In the genomic region with DNA sequence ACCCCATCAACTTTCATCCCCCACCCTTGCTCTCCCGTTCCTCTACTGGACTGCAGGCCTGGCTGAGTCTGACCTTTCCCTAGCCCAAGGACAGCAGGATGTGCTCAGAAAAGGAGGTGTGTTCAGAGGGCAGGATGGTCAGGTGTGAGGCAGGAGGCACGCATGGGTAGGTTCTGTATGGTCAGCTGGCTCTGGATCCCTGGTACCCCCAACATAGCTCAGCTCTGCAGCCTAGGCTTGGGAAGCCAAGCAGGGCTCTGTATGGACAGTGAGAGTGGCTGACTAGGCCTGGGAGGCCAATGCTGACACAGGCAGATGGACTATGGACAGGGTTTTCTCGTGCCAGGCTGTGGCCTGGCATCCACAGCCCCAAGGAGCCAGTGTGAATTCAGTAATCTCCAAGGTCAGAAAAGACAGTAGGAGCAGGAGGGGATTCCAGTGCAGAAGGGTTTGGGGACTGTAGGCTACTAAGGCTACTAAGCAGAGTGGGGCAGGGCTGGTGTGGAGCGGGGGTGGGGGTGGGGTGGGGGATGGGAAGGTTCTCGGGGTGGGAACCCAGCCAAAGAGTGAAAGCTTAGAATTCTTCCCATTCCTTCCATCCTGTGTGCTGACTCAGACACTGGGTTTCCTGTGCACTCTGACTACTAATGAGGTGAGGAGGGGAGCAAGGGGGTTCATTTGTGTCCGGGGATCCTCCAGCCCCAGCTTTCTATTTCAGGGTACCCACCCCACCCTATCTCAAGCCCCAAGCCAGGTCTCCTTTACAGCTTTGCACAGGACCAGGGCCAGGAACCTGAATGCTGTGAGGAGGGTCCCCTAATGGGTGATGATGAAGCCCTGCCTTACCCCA, we compare ENCODE assay signal across 9 mouse cellular contexts. TPM values are rescaled to one million over a fixed set of nuclear protein-coding genes. Genes with fewer than 3 reads are reported as not detected.
DNase-seq lines count a peak whose midpoint lies in the region; ATAC-seq and TF ChIP-seq lines count a peak whose summit lies in the region.
"Had no signal": no experiment of that assay in that cellular context is flagged by ENCODE, and none has a peak within 500 bp of the region (broad histone marks: within the 10 kb centered on the region; RNA-seq: fewer than 3 reads in every experiment).

No protein-coding gene starts in this region.

- H3K36me3 ChIP-seq in lung, embryonic 15.5 days = no peaks in the 10 kb centered on the region
- H3K36me3 ChIP-seq in hindbrain, embryonic 12.5 days = no peaks in the 10 kb centered on the region
- H3K36me3 ChIP-seq in myocyte (ENCODE audit: control insufficient read depth, insufficient read depth) = no peaks in the 10 kb centered on the region

- H3K4me3 ChIP-seq in lung, embryonic 15.5 days = no peak overlapping the region
- no peak overlapping the region for H3K4me3 ChIP-seq in hindbrain, embryonic 12.5 days
- H3K4me3 ChIP-seq in myocyte = no peak overlapping the region

- peak overlapping the region; percentile 10; the same call in 1 of the 2 replicates for H3K4me2 ChIP-seq in lung, embryonic 15.5 days
- peak overlapping the region; percentile 8; the same call in 1 of the 2 replicates for H3K4me2 ChIP-seq in hindbrain, embryonic 12.5 days (replicated peaks)
- peak overlapping the region; percentile 79 for H3K4me2 ChIP-seq in myocyte (ENCODE audit: low read depth)

- no peaks in the 10 kb centered on the region for H3K27me3 ChIP-seq in lung, embryonic 15.5 days
- H3K27me3 ChIP-seq in hindbrain, embryonic 12.5 days = no peaks in the 10 kb centered on the region
- no peaks in the 10 kb centered on the region for H3K27me3 ChIP-seq in myocyte (ENCODE audit: control insufficient read depth, insufficient read depth, insufficient read length)

- no peak for ATAC-seq in lung, embryonic 15.5 days (ENCODE audit: borderline replicate concordance, extremely low read depth, low FRiP score, low TSS enrichment)
- 0 out of 2 replicates have a peak, but pooled peaks have one; percentile 46 for ATAC-seq in hindbrain, embryonic 12.5 days (ENCODE audit: low FRiP score)
- ATAC-seq in activated CD4-positive, CD25-positive, alpha-beta regulatory T cell, adult 4 months = no peak

- no peaks in the 10 kb centered on the region for H3K9me3 ChIP-seq in lung, embryonic 15.5 days
- no peaks in the 10 kb centered on the region for H3K9me3 ChIP-seq in hindbrain, embryonic 12.5 days (replicated peaks)

- no peak overlapping the region for H3ac ChIP-seq in myocyte (ENCODE audit: control insufficient read depth, insufficient read length)

- H3K27ac ChIP-seq in lung, embryonic 15.5 days = peak overlapping the region; percentile 51
- no peak overlapping the region for H3K27ac ChIP-seq in hindbrain, embryonic 12.5 days

- DNase-seq in adrenal gland, postnatal 10 days = peak; percentile 45
- DNase-seq in adrenal gland, postnatal 25 days = no peak
- no peak for DNase-seq in lung, postnatal 25 days (ENCODE audit: low spot score)
- no peak for DNase-seq in urinary bladder, postnatal 10 days (ENCODE audit: low spot score)
- DNase-seq: layer of hippocampus, postnatal 36 days had no signal

- no peak for TF ChIP-seq POLR2A in myocyte (IDR thresholded peaks at IDR 0.05; ENCODE audit: insufficient read length, low read depth)

- 32% methylated on average over 6 of the region's 6 CpGs for WGBS in lung, embryonic 15.5 days
- 47% methylated on average over 6 of the region's 6 CpGs for WGBS in hindbrain, embryonic 12.5 days

- H3K9ac ChIP-seq in lung, embryonic 15.5 days = no peak overlapping the region
- no peak overlapping the region for H3K9ac ChIP-seq in hindbrain, embryonic 12.5 days

- no peaks in the 10 kb centered on the region for H3K79me2 ChIP-seq in myocyte (ENCODE audit: control insufficient read depth, insufficient read depth)

- H3K4me1 ChIP-seq in lung, embryonic 15.5 days = peaks cover 59% of the 10 kb centered on the region
- peaks cover 34% of the 10 kb centered on the region for H3K4me1 ChIP-seq in hindbrain, embryonic 12.5 days

TF ChIP-seq in myocyte, 11 proteins besides CTCF, POLR2A, EP300 and RAD21:
- no peak for TF ChIP-seq E2F4 (IDR thresholded peaks at IDR 0.05; ENCODE audit: insufficient read depth)

RNA-seq across cellular contexts. Expression of gene Pim3, which starts 7.6 kb away (rescaled TPM):
- 10 to 100 TPM; 41.2 to 76.8 TPM for total RNA-seq in adrenal gland, postnatal 10 days (2021)
- total RNA-seq in adrenal gland, postnatal 25 days (2021) = 71.8 and 89.5 TPM in 2 replicates
- 65.9 and 70.3 TPM in 2 replicates for polyA plus RNA-seq in lung, embryonic 15.5 days (2015; fragmentation: Nextera tagmentation; extraction: Ambion mirVana)
- 45.3 and 48.0 TPM in 2 replicates for polyA plus RNA-seq in hindbrain, embryonic 12.5 days (2016; fragmentation: Nextera tagmentation; extraction: Ambion mirVana)
- polyA plus RNA-seq in myocyte (2012; fragmentation: generic; extraction: Trizol) = 26.9 TPM
- polyA plus RNA-seq in activated CD4-positive, CD25-positive, alpha-beta regulatory T cell, adult 4 months (2017; shearing (Covaris generic)) = 1 to 10 TPM; 2.6 to 3.6 TPM

RNA-seq across cellular contexts. Expression of gene Creld2, which starts 34.9 kb away (rescaled TPM):
- total RNA-seq in adrenal gland, postnatal 10 days (2021) = 10 to 100 TPM; 26.6 to 34.4 TPM
- 35.1 and 37.8 TPM in 2 replicates for total RNA-seq in adrenal gland, postnatal 25 days (2021)
- 107 and 110 TPM in 2 replicates for polyA plus RNA-seq in lung, embryonic 15.5 days (2015; fragmentation: Nextera tagmentation; extraction: Ambion mirVana)
- 65.2 and 74.8 TPM in 2 replicates for polyA plus RNA-seq in hindbrain, embryonic 12.5 days (2016; fragmentation: Nextera tagmentation; extraction: Ambion mirVana)
- 49.3 TPM for polyA plus RNA-seq in myocyte (2012; fragmentation: generic; extraction: Trizol)
- polyA plus RNA-seq in activated CD4-positive, CD25-positive, alpha-beta regulatory T cell, adult 4 months (2017; shearing (Covaris generic)) = 10 to 100 TPM; 25.4 to 30.9 TPM

RNA-seq across cellular contexts. Expression of gene Alg12, which starts 35.2 kb away (rescaled TPM):
- 10 to 100 TPM; 10.4 to 10.7 TPM for total RNA-seq in adrenal gland, postnatal 10 days (2021)
- total RNA-seq in adrenal gland, postnatal 25 days (2021) = 13.7 and 16.3 TPM in 2 replicates
- 11.7 and 14.4 TPM in 2 replicates for polyA plus RNA-seq in lung, embryonic 15.5 days (2015; fragmentation: Nextera tagmentation; extraction: Ambion mirVana)
- polyA plus RNA-seq in hindbrain, embryonic 12.5 days (2016; fragmentation: Nextera tagmentation; extraction: Ambion mirVana) = 9.1 and 9.9 TPM in 2 replicates
- 15.0 TPM for polyA plus RNA-seq in myocyte (2012; fragmentation: generic; extraction: Trizol)
- polyA plus RNA-seq in activated CD4-positive, CD25-positive, alpha-beta regulatory T cell, adult 4 months (2017; shearing (Covaris generic)) = 10 to 100 TPM; 13.5 to 15.0 TPM

Comparison
In these comparisons a context has a peak if more than half of its experiments do, and no peak if none do; other contexts are left out.
1. H3K4me2 ChIP-seq: peak in every context shown above with its lines; median percentile 79 in myocyte; 10 in lung, embryonic 15.5 days; 8 in hindbrain, embryonic 12.5 days.